Mouse (Mus musculus): ENCODE measurements around the gene Chrna9. TPM values are rescaled to one million over a fixed set of nuclear protein-coding genes. Genes with fewer than 3 reads are reported as not detected.
"Not testable (repeated sequence)": the region's sequence is repeated elsewhere in the genome, so short reads cannot be mapped to it uniquely, and the experiment has no call there.

Chrna9 gene
- total RNA-seq, 4 experiments from 2014 or later: not detected

DNA sequence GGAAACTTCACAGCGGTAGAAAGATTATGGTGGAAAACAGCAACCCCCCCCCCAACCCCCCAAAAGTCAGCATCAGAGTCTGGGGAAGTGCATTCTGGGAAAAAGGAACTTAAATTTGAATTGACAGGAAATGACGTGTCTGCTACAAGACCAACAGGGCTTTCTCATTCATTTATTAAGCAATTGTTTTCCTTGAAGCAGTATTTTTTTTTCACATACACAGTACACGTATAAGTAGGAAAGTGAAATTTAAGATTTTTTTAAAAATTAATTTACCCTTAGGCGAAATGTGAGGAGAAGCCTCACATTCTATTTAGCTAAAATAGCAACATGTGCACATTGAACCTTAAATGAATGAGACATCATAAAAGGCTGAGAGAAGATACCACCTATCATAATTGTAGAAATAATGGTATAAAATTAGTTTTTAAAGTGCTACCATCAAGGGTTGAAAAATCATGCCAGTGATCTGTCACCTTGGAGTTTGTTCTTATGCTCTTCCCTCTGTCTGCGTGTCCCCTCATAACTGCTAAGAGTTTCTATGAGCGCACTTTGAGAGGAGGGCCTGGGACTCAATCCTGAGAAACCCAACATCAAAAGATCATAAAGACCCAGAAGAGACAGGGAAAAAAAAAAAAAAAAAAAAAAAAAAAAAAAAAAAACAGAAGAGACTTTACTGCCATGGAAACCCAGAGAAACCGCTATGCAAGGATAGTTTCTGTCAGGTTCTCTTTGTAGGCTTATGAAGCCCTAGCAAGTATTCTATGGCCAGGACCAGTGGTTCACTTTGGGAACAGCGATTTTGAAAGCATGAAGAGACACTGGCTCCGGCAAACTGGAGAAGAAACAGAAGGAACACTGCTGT is 21.7 kb downstream of the Chrna9 start:
- DNase-seq (ENCODE audit: low spot score in 2 of 2): no peak

DNA sequence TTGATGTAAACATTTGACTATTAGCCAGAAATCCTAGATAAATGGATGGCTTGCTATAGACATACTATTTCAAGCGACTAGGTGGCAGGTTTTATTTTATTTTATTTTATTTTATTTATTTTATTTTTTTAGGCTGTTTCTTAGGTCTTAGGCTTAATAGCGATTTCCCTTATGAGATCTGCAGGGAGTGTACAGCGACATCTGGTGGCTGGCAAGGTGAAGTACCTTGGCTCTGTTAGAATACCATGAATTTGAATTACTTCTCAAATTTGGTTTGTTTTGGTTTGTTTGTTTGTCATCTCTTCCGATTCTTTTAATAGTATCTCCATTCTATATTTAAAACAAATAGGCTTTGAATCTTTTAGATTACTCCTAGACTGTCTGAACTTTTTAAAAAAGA is 23.9 kb downstream of the Chrna9 start:
- DNase-seq (ENCODE audit: low spot score in 2 of 2): peak in 1 of 2 experiments; percentile 42

DNA sequence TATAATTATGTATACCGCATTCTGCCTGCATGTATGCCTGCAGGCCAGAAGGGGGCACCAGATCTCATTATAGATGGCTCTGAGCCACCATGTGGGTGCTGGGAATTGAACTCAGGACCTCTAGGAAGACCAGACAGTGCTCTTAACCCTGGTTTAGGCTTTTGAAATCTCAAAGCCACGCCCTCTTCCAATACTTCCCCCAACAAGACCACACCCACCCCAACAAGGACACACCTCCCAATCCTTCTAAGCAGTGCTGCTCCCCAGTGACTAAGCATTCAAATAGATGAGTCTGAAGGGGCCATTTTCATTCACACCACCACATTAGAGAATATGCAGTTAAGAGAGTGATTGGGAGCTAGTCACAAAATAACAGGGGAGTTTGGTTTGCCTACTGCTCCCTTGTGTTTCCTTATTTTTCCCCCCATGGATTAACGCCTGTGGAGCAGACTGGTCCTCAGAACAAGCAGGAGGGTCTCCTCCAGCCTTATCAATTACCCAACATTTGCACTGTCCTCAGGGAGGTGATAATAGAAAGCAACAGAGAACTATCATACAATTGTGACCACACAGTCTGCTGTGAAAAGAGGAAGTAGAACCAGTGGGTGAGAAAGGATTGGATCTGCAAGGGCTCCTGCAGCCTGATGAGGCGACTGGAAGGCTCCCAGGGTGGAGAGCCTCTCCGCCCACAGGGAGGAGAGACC is 25.3 kb downstream of the Chrna9 start:
- no peak for DNase-seq (ENCODE audit: low spot score in 2 of 2)

- no peak for DNase-seq (ENCODE audit: low spot score in 2 of 2)
Observed at GRCm38 (mm10) chr5:65960597-65960950, 25.9 kb downstream of the Chrna9 start.

DNA sequence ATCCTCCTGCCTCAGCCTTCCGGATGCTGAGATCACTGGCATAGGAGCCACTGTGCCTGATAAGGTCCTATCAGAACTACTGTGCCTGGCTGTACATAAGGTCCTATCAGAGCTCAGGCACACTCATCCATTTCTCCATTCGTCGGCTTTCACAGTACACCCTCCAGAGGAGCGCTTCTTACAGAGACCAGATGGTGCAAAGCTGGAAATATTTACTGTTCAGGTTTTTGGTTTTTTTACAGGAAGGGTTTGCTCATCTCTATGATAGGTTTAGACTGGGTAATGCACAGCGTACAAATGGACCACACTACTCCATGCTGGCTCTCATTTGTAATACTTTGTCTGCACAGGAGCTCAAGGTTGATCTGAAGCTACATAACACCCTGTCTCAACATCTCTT is 28.6 kb downstream of the Chrna9 start:
- no peak for DNase-seq (ENCODE audit: low spot score in 2 of 2)

GRCm38 (mm10) chr5:65965771-65966279 is 31.1 kb downstream of the Chrna9 start:
- DNase-seq (ENCODE audit: low spot score in 2 of 2): no peak

DNA sequence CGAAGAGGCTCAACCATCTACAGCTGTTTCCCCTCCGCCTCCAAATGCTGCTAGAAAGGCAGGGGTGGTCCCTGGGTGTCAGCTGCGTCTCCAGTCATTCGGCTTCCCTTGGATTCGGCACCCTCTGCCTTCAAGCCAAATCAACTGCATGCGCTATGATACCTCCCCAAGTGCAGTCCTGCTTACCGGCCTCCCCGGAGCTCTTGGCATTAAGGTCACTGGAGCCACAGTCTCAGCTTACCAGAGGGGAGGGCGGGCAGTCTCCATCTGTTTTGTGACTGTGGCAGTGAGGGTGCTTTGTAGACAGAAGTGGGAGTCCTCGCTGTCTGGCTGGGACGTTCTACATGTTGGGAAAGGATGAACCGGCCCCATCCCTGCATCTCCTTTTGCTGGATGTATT is 32.4 kb downstream of the Chrna9 start:
- no peak for DNase-seq (ENCODE audit: low spot score in 2 of 2)

DNA sequence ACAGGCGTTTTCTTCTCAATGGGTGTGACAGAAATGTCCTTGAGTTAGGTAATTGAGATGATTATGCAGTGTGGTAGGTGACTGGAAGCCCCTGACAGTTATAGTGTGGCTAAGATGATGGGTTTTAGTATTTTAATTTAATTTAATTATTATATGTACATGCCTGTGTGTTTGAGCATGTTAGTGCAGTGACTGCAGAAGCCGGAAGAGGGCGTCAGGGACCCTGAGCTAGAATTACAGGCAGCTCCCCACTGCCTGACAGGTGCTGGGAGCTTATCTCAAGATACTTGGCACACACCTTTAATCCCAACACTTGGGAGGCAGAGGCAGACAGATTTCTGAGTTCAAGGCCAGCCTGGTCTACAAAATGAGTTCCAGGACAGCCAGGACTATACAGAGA is 33.3 kb downstream of the Chrna9 start:
- no peak for DNase-seq (ENCODE audit: low spot score in 2 of 2)

DNA sequence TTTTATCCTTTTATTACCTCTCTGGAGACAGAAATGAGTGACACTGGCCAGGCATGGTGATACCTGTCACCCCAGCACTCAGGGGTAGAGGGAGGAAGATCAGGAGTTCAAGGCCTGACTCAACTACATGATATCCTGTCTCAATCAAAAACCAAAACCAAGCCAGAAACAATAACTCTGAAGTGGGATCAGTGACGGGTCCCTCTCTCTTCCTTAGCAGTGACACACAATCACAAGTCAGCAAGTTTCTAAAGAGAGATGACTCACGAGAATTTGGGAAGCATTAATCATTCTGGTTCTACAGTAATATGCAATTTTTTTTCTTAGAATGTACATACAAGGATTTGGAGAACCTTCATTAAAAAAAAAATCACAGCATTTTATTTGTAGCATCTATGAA is 38.5 kb downstream of the Chrna9 start:
- DNase-seq (ENCODE audit: low spot score in 2 of 2): no peak

GRCm38 (mm10) chr5:65975731-65976130 is 41.0 kb downstream of the Chrna9 start:
- DNase-seq (ENCODE audit: low spot score in 2 of 2): no peak

DNA sequence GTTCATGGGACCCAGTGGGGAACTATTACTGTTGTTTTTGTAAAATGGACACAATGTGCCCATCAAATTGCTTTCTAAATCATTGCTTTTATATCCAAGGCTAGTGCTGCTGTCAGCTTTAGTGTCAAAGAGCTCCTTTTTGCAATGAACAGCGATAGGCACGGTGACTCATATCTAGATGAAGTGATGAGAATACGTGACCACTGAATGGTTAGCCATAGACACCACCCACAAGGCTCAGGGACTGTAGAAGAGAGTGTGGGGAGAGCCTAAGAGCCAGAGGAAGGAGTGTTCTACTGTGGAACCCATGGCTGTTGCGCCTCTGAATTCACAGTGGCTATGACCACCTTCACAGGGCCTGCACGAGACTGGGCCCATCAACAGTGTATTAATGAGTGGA is 51.7 kb downstream of the Chrna9 start:
- no peak for DNase-seq (ENCODE audit: low spot score in 2 of 2)

GRCm38 (mm10) chr5:65987004-65987403 is 52.3 kb downstream of the Chrna9 start:
- DNase-seq (ENCODE audit: low spot score in 2 of 2): not testable (repeated sequence)

- no peak for DNase-seq (ENCODE audit: low spot score in 2 of 2)
Observed at GRCm38 (mm10) chr5:65991191-65991590, 56.5 kb downstream of the Chrna9 start.

- no peak for DNase-seq (ENCODE audit: low spot score in 2 of 2)
Observed at GRCm38 (mm10) chr5:65994643-65995042, 59.9 kb downstream of the Chrna9 start.

DNA sequence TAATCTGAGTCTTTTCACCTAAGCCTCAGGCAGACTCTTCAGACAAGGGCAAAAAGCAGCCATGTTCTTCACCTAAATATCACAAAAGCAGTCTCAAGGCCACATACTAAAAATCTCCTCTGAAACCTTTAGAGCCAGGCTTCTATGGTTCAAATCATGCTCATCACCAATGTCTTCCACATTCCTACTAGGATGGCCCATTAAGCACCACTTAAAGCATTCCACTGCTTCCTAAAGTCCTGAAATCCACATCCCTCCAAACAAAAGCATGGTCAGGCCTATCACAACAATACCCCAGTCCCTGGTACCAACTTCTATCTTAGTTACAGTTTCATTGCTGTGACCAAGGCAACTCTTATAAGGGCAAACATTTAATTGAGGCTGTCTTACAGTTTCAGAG is 63.1 kb downstream of the Chrna9 start:
- DNase-seq (ENCODE audit: low spot score in 2 of 2): no peak

DNA sequence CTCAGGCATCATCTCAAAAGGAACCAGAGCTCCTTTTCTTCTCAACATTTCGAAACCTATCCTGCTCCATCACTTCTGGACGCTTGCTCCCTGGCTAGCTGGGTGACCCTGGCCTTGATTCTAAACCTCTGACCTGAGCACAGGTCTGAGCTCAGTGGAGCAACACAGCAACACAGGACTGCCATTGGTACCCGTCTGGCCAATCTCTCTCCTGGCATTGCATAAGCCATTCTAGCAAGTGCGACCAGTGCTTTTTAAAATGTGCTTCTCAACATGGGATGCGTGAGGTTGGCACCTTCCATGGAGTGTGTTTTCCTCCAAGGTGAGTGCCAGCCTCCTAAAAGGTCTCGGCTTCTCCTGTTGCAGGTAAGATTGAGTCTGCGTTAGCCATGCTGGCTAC is 64.4 kb downstream of the Chrna9 start:
- DNase-seq (ENCODE audit: low spot score in 2 of 2): no peak

DNA sequence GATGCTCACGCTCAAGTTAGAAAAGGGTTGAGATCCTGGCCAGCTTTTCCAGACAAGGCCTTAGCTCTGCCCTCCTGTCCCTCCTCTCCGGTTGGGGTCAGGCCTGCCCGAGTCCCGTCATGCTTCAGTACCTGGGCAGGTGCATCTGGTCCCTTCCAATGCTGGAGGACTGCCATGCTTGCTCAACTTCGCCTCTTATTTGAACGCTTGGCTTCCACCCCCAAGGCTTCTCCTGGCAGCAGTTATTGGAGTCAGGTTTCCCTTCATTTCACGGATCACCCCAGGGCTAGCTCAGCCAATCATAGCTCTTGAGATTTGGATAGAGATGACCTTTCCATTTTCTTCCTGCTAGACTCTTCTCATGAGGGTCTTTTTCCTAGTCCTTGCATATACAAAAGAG is 65.4 kb downstream of the Chrna9 start:
- DNase-seq (ENCODE audit: low spot score in 2 of 2): no peak

GRCm38 (mm10) chr5:66000567-66001125 is 65.9 kb downstream of the Chrna9 start:
- no peak for DNase-seq (ENCODE audit: low spot score in 2 of 2)

- no peak for DNase-seq (ENCODE audit: low spot score in 2 of 2)
Observed at GRCm38 (mm10) chr5:66001232-66001631, 66.5 kb downstream of the Chrna9 start.

- DNase-seq (ENCODE audit: low spot score in 2 of 2): no peak
Observed at GRCm38 (mm10) chr5:66004134-66004925, 69.6 kb downstream of the Chrna9 start, which contains the start of gene 9130230L23Rik. TSS of gene 9130230L23Rik (minus strand) at chr5:66004285.

- no peak for DNase-seq (ENCODE audit: low spot score in 2 of 2)
Observed at GRCm38 (mm10) chr5:66005041-66005678, 70.4 kb downstream of the Chrna9 start.

All from layer of hippocampus, adult 8-10 months (tissue).